Mouse (Mus musculus) testis, adult 10 weeks (tissue): ENCODE measurements around the gene Slc10a1. TPM values are rescaled to one million over a fixed set of nuclear protein-coding genes. Genes with fewer than 3 reads are reported as not detected.

Source experiments
- polyA plus RNA-seq: library from polyadenylated mRNA; stranded (reverse); fragments of 350-450 nt; fragmentation: Illumina TruSeq; extraction: RNeasy Lipid Tissue Mini Kit (QIAGEN cat#74804); gene quantifications from one replicate; pipeline ENCODE4 v1.2.3, GENCODE M21; 2014; ENCODE audit warnings: low read depth, low replicate concordance

The Slc10a1 gene
- polyA plus RNA-seq = 0.13 TPM

GRCm38 (mm10) chr12:80968605-80969004 lies at the start of gene Slc10a1:
Gene Slc10a1, minus strand, starts transcription at chr12:80968705.

GRCm38 (mm10) chr12:80945334-80945995 lies 23.0 kb downstream of the Slc10a1 start, which contains the start of gene Srsf5:
Gene Srsf5, plus strand, starts transcription at chr12:80945504.

Other genes starting within 250 kb of the Slc10a1 start
- 0.11 TPM for gene Ccdc177, start 208.0 kb downstream of the Slc10a1 start, polyA plus RNA-seq
- gene Susd6, start 178.2 kb downstream of the Slc10a1 start, polyA plus RNA-seq = 12.4 TPM
- 254 TPM for gene Srsf5, start 23.2 kb downstream of the Slc10a1 start, polyA plus RNA-seq
- gene Smoc1, start 58.1 kb upstream of the Slc10a1 start, polyA plus RNA-seq = 5.8 TPM